Mouse (Mus musculus) intestine, embryonic 16.5 days (tissue): ENCODE measurements around the gene Slc35b2. TPM values are rescaled to one million over a fixed set of nuclear protein-coding genes. Genes with fewer than 3 reads are reported as not detected.

ENCODE experiments used
- ATAC-seq: fragments of 200-750 bp; cut with Nextera tagmentation; 2 replicates; pipeline ENCODE4 v1.8.0; 2017; ENCODE audit warnings: moderate TSS enrichment, moderate library complexity
- H3K27ac ChIP-seq: fragments of 300-500 bp; sonication (generic); 2 replicates; pipeline ENCODE4 v1.5.1; 2014; ENCODE audit warnings: mild to moderate bottlenecking, low read length
- H3K27me3 ChIP-seq: fragments of 300-500 bp; sonication (generic); replicated peaks from 2 replicates; pipeline ENCODE4 v1.6.1; 2014; ENCODE audit warnings: low read length, control low read depth, mixed read lengths; ENCODE audit not compliant: control insufficient read depth, insufficient read depth
- H3K36me3 ChIP-seq: fragments of 300-500 bp; sonication (generic); 2 replicates; pipeline ENCODE4 v1.6.1; 2014; ENCODE audit warnings: low read length, control low read depth; ENCODE audit not compliant: control insufficient read depth, insufficient read depth
- H3K4me1 ChIP-seq: fragments of 300-500 bp; sonication (generic); 2 replicates; pipeline ENCODE4 v1.6.1; 2014; ENCODE audit warnings: low read length, control low read depth, mixed read lengths; ENCODE audit not compliant: control insufficient read depth, insufficient read depth
- H3K4me2 ChIP-seq: fragments of 300-500 bp; sonication (generic); 2 replicates; pipeline ENCODE4 v1.6.1; 2014; ENCODE audit warnings: low read depth, low read length, control low read depth
- H3K4me3 ChIP-seq: fragments of 300-500 bp; sonication (generic); 2 replicates; pipeline ENCODE4 v1.5.1; 2014; ENCODE audit warnings: mild to moderate bottlenecking, low read length
- H3K9ac ChIP-seq: fragments of 300-500 bp; sonication (generic); 2 replicates; pipeline ENCODE4 v1.6.1; 2014; ENCODE audit warnings: low read depth, low read length
- H3K9me3 ChIP-seq: fragments of 300-500 bp; sonication (generic); 2 replicates; pipeline ENCODE4 v1.6.1; 2016; ENCODE audit warnings: low read length, control low read depth; ENCODE audit not compliant: control insufficient read depth
- WGBS: fragments of 180-500 bp; shearing (Covaris S2); extraction: QIAGEN DNeasy Blood & Tissue Kit; methylation state at CpG from one replicate; pipeline ENCODE4 v1.1.7; 2014; 5-methylcytosine and 5-hydroxymethylcytosine counted together
- polyA plus RNA-seq: library from polyadenylated mRNA; unstranded; fragments of >200 nt; fragmentation: Nextera tagmentation; extraction: Ambion mirVana; gene quantifications from 2 replicates; pipeline ENCODE4 v1.2.1, GENCODE M21; 2015

Gene Slc35b2
- polyA plus RNA-seq, 1 experiment from 2014 or later = 136 TPM

- Histone ChIP-seq H3K9me3 (no peaks in the 10 kb centered on the region), H3K4me3 (peak within 1 kb of the TSS; percentile 44), H3K27ac (peak within 1 kb of the TSS; percentile 74), H3K4me1 (peaks cover 53% of the 10 kb centered on the region), H3K9ac (peak within 1 kb of the TSS; percentile 66), H3K4me2 (peak within 1 kb of the TSS; percentile 76), H3K27me3 (no peaks in the 10 kb centered on the region), H3K36me3 (no peaks in the 10 kb centered on the region)
- ATAC-seq = peak; percentile 72
- WGBS = 18% methylated on average over 32 of the region's 32 CpGs
Measured at GRCm38 (mm10) chr17:45599446-45600242, 36.0 kb downstream of the Slc35b2 start, which contains the start of gene Slc29a1. Gene Slc29a1, minus strand, starts transcription at chr17:45599606.

GRCm38 (mm10) chr17:45600267-45600666, 36.6 kb downstream of the Slc35b2 start:
- 73% methylated on average over 8 of the region's 8 CpGs for WGBS
- no peaks in the 10 kb centered on the region for H3K9me3 ChIP-seq
- H3K4me2 ChIP-seq = no peak overlapping the region
- H3K4me3 ChIP-seq = no peak overlapping the region
- no peaks in the 10 kb centered on the region for H3K36me3 ChIP-seq
- H3K9ac ChIP-seq = no peak overlapping the region
- H3K27ac ChIP-seq = no peak overlapping the region
- no peaks in the 10 kb centered on the region for H3K27me3 ChIP-seq
- no peak for ATAC-seq
- H3K4me1 ChIP-seq = peaks cover 48% of the 10 kb centered on the region

GRCm38 (mm10) chr17:45601325-45601724, 37.7 kb downstream of the Slc35b2 start:
- peak overlapping the region; percentile 22; the same call in 1 of the 2 replicates for H3K9ac ChIP-seq
- H3K27me3 ChIP-seq = no peaks in the 10 kb centered on the region
- H3K4me2 ChIP-seq = peak overlapping the region; percentile 31; the same call in 1 of the 2 replicates
- H3K36me3 ChIP-seq = no peaks in the 10 kb centered on the region
- no peaks in the 10 kb centered on the region for H3K9me3 ChIP-seq
- ATAC-seq = peak; percentile 14; the same call in 1 of the 2 replicates
- peaks cover 41% of the 10 kb centered on the region for H3K4me1 ChIP-seq
- WGBS = 23% methylated on average over 22 of the region's 22 CpGs
- no peak overlapping the region for H3K27ac ChIP-seq
- no peak overlapping the region for H3K4me3 ChIP-seq

GRCm38 (mm10) chr17:45601877-45602304, 38.2 kb downstream of the Slc35b2 start, which contains the start of gene Mymx:
Gene Mymx, minus strand, starts transcription at chr17:45602102.
- H3K4me3 ChIP-seq = no peak within 1 kb of the TSS
- peak within 1 kb of the TSS; percentile 22; the same call in 1 of the 2 replicates for H3K9ac ChIP-seq
- H3K4me2 ChIP-seq = peak within 1 kb of the TSS; percentile 31
- WGBS = 51% methylated on average over 6 of the region's 6 CpGs
- no peaks in the 10 kb centered on the region for H3K27me3 ChIP-seq
- ATAC-seq = 0 out of 2 replicates have a peak, but pooled peaks have one; percentile 6
- H3K27ac ChIP-seq = no peak within 1 kb of the TSS
- no peaks in the 10 kb centered on the region for H3K9me3 ChIP-seq
- H3K4me1 ChIP-seq = peaks cover 37% of the 10 kb centered on the region
- H3K36me3 ChIP-seq = no peaks in the 10 kb centered on the region

- H3K4me3 ChIP-seq = no peak overlapping the region
- no peak overlapping the region for H3K4me2 ChIP-seq
- ATAC-seq = no peak
- no peaks in the 10 kb centered on the region for H3K36me3 ChIP-seq
- 88% methylated on average over 3 of the region's 3 CpGs for WGBS
- no peak overlapping the region for H3K9ac ChIP-seq
- H3K27me3 ChIP-seq = no peaks in the 10 kb centered on the region
- H3K9me3 ChIP-seq = no peaks in the 10 kb centered on the region
- H3K27ac ChIP-seq = no peak overlapping the region
- H3K4me1 ChIP-seq = peaks cover 33% of the 10 kb centered on the region
Measured at GRCm38 (mm10) chr17:45602984-45603383, 39.3 kb downstream of the Slc35b2 start.

GRCm38 (mm10) chr17:45606992-45607879, 43.6 kb downstream of the Slc35b2 start:
- H3K4me2 ChIP-seq = no peak overlapping the region
- H3K4me1 ChIP-seq = peaks cover 8% of the 10 kb centered on the region; the same call in 1 of the 2 replicates
- no peaks in the 10 kb centered on the region for H3K36me3 ChIP-seq
- no peak for ATAC-seq
- no peak overlapping the region for H3K4me3 ChIP-seq
- 0 out of 2 replicates have a peak overlapping the region, but pooled peaks have one; percentile 23 for H3K27ac ChIP-seq
- H3K9ac ChIP-seq = no peak overlapping the region
- WGBS = 81% methylated on average over 15 of the region's 15 CpGs
- H3K27me3 ChIP-seq = no peaks in the 10 kb centered on the region
- H3K9me3 ChIP-seq = no peaks in the 10 kb centered on the region

- Histone ChIP-seq H3K27me3 (no peaks in the 10 kb centered on the region), H3K9ac (no peak overlapping the region), H3K27ac (no peak overlapping the region), H3K36me3 (no peaks in the 10 kb centered on the region), H3K4me3 (no peak overlapping the region), H3K4me2 (no peak overlapping the region), H3K9me3 (no peaks in the 10 kb centered on the region), H3K4me1 (peaks cover 8% of the 10 kb centered on the region; the same call in 1 of the 2 replicates)
- ATAC-seq = no peak
- WGBS = 91% methylated on average over 4 of the region's 4 CpGs
Measured at GRCm38 (mm10) chr17:45608396-45608795, 44.7 kb downstream of the Slc35b2 start.

- Histone ChIP-seq H3K9me3 (no peaks in the 10 kb centered on the region), H3K4me1 (peaks cover 8% of the 10 kb centered on the region; the same call in 1 of the 2 replicates), H3K36me3 (no peaks in the 10 kb centered on the region), H3K27me3 (no peaks in the 10 kb centered on the region), H3K9ac (no peak overlapping the region), H3K4me2 (no peak overlapping the region), H3K27ac (peak overlapping the region; percentile 52; the same call in 1 of the 2 replicates), H3K4me3 (no peak overlapping the region)
- peak; percentile 48; the same call in 1 of the 2 replicates for ATAC-seq
- WGBS = 40% methylated on average over 5 of the region's 5 CpGs
Measured at GRCm38 (mm10) chr17:45610144-45610866, 46.6 kb downstream of the Slc35b2 start.
